Mouse (Mus musculus) heart, postnatal 0 days (tissue): ENCODE results near the gene C1qtnf5. TPM values are rescaled to one million over a fixed set of nuclear protein-coding genes. Genes with fewer than 3 reads are reported as not detected.

Experiments used
- ATAC-seq: fragments of 200-750 bp; cut with Nextera tagmentation; 2 replicates; pipeline ENCODE4 v1.8.0; 2017; ENCODE audit warnings: low read depth, moderate number of reproducible peaks, moderate library complexity; ENCODE audit not compliant: insufficient read depth
- DNase-seq: peaks from one replicate; pipeline ENCODE4 v3.0.0-alpha.2; 2016; ENCODE audit warnings: low spot score
- H3K27ac ChIP-seq: fragments of 300-500 bp; sonication (generic); 2 replicates; pipeline ENCODE4 v1.5.1; 2014; ENCODE audit warnings: low read depth, mild to moderate bottlenecking
- H3K27me3 ChIP-seq: fragments of 300-500 bp; sonication (generic); 2 replicates; pipeline ENCODE4 v1.6.1; 2014; ENCODE audit warnings: low read length, mixed read lengths; ENCODE audit not compliant: control insufficient read depth, insufficient read depth
- H3K36me3 ChIP-seq: fragments of 300-500 bp; sonication (generic); replicated peaks from 2 replicates; pipeline ENCODE4 v1.6.1; 2014; ENCODE audit warnings: low read length, mixed read lengths; ENCODE audit not compliant: control insufficient read depth, insufficient read depth
- H3K4me1 ChIP-seq: fragments of 300-500 bp; sonication (generic); 2 replicates; pipeline ENCODE4 v1.6.1; 2014; ENCODE audit warnings: antibody characterized with exemption; ENCODE audit not compliant: control insufficient read depth, insufficient read depth
- H3K4me2 ChIP-seq: fragments of 300-500 bp; sonication (generic); 2 replicates; pipeline ENCODE4 v1.6.1; 2014; ENCODE audit warnings: low read depth, mild to moderate bottlenecking, low read length, moderate library complexity
- H3K4me3 ChIP-seq: fragments of 300-500 bp; sonication (generic); 2 replicates; pipeline ENCODE4 v1.5.1; 2014; ENCODE audit warnings: low read depth, low read length
- H3K9ac ChIP-seq: fragments of 300-500 bp; sonication (generic); replicated peaks from 2 replicates; pipeline ENCODE4 v1.6.1; 2014; ENCODE audit warnings: low read depth, low read length, mixed read lengths
- H3K9me3 ChIP-seq: fragments of 300-500 bp; sonication (generic); replicated peaks from 2 replicates; pipeline ENCODE4 v1.6.1; 2016; ENCODE audit warnings: low read length; ENCODE audit not compliant: control insufficient read depth
- CTCF ChIP-seq: IDR thresholded peaks from 2 replicates; pipeline ENCODE4 v1.5.1; 2016; ENCODE audit warnings: antibody characterized with exemption, control low read depth, low read depth
- EP300 ChIP-seq: IDR thresholded peaks from 2 replicates; pipeline ENCODE4 v1.6.1; 2016; ENCODE audit warnings: antibody characterized with exemption, low read depth
- WGBS: fragments of 180-500 bp; shearing (Covaris S2); extraction: QIAGEN DNeasy Blood & Tissue Kit; methylation state at CpG from one replicate; pipeline ENCODE4 v1.1.7; 2014; 5-methylcytosine and 5-hydroxymethylcytosine counted together
- polyA plus RNA-seq: library from polyadenylated mRNA; unstranded; fragments of >200 nt; fragmentation: Nextera tagmentation; extraction: Ambion mirVana; gene quantifications from 2 replicates; pipeline ENCODE4 v1.2.1, GENCODE M21; 2015
- total RNA-seq: library from RNA; depleted of rRNA; stranded (reverse); fragments of >200 nt; gene quantifications from 2 replicates; pipeline ENCODE4 v1.2.3, GENCODE M21; 2014; ENCODE audit warnings: low replicate concordance

Gene C1qtnf5
- total and polyA plus RNA-seq, 2 experiments from 2014 or later = 4.1 to 9.0 TPM

DNA sequence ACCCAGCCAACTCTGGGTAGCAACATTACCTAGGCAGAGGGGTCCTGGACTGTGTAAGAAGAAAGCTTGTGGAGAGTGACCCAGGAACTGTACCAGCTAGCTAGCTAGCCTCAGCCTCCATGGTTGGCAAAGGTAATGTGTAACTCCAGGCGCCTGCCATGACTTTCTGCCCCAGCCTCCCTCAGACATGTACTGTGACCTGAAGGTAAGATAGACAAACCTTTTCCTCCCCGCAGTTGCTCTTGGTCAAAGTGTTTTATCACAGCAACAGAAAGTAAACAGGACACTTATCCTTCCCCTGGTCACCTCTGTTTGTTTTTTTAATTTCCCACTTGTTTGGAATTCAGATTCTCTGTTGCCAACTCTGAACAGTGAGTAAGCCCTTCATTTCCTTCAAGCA, 7.4 kb downstream of the C1qtnf5 start:
- DNase-seq (no peak), ATAC-seq (no peak)
- no peak overlapping the region for H3K9ac ChIP-seq
- no peak overlapping the region for H3K27ac ChIP-seq
- H3K36me3 ChIP-seq = no peaks in the 10 kb centered on the region
- H3K27me3 ChIP-seq = no peaks in the 10 kb centered on the region
- H3K9me3 ChIP-seq = no peaks in the 10 kb centered on the region
- TF ChIP-seq CTCF = no peak
- no peak for TF ChIP-seq EP300
- WGBS = 74% methylated on average over 2 of the region's 2 CpGs
- no peak overlapping the region for H3K4me3 ChIP-seq
- H3K4me2 ChIP-seq = no peak overlapping the region
- peaks cover 11% of the 10 kb centered on the region for H3K4me1 ChIP-seq

DNA sequence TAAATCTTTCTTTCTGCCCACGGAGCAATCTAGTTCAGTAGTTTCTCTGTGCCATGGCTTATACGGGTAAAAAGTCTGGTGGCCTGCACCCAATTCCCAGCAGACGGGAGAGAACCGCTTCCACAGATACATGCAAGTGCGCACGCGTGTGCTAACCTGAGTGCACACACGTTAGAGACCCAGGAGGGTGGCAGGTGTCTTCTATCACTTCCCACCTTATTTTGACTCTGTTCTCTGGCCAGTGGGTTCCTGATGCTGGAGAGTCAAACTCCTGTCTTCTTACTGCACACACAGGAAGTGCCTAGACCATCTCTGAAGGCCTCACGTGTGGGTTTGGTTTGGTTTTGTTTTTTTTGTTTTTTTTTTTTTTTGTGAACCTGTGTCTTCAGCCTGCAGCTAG, 8.6 kb downstream of the C1qtnf5 start:
- Histone ChIP-seq H3K9ac (no peak overlapping the region), H3K27me3 (no peaks in the 10 kb centered on the region), H3K36me3 (no peaks in the 10 kb centered on the region), H3K4me3 (no peak overlapping the region), H3K4me2 (no peak overlapping the region), H3K9me3 (no peaks in the 10 kb centered on the region), H3K4me1 (peaks cover under 1% of the 10 kb centered on the region; the same call in 1 of the 2 replicates), H3K27ac (no peak overlapping the region)
- WGBS = 80% methylated on average over 9 of the region's 9 CpGs
- DNase-seq = no peak
- ATAC-seq = no peak
- no peak for TF ChIP-seq CTCF
- no peak for TF ChIP-seq EP300

GRCm38 (mm10) chr9:44116182-44116581, 9.1 kb downstream of the C1qtnf5 start:
- no peak for ATAC-seq
- Histone ChIP-seq H3K9me3 (no peaks in the 10 kb centered on the region), H3K27me3 (no peaks in the 10 kb centered on the region), H3K4me3 (no peak overlapping the region), H3K4me2 (no peak overlapping the region), H3K27ac (no peak overlapping the region), H3K36me3 (no peaks in the 10 kb centered on the region), H3K9ac (no peak overlapping the region), H3K4me1 (no peaks in the 10 kb centered on the region)
- TF ChIP-seq EP300 (no peak), CTCF (no peak)
- no peak for DNase-seq
- WGBS = 89% methylated on average over 4 of the region's 4 CpGs

GRCm38 (mm10) chr9:44119011-44119410, 12.0 kb downstream of the C1qtnf5 start:
- Histone ChIP-seq H3K27me3 (no peaks in the 10 kb centered on the region), H3K4me3 (no peak overlapping the region), H3K4me2 (no peak overlapping the region), H3K9me3 (no peaks in the 10 kb centered on the region), H3K9ac (no peak overlapping the region), H3K4me1 (no peaks in the 10 kb centered on the region), H3K27ac (no peak overlapping the region), H3K36me3 (no peaks in the 10 kb centered on the region)
- WGBS = 56% methylated on average over 5 of the region's 5 CpGs
- no peak for DNase-seq
- ATAC-seq = no peak
- TF ChIP-seq EP300 = no peak
- peak; percentile 46 for TF ChIP-seq CTCF

- no peak for ATAC-seq
- no peak overlapping the region for H3K4me2 ChIP-seq
- H3K27me3 ChIP-seq = no peaks in the 10 kb centered on the region
- 62% methylated on average over 8 of the region's 8 CpGs for WGBS
- no peaks in the 10 kb centered on the region for H3K4me1 ChIP-seq
- no peak for TF ChIP-seq EP300
- no peak for TF ChIP-seq CTCF
- no peak for DNase-seq
- H3K9me3 ChIP-seq = no peaks in the 10 kb centered on the region
- H3K4me3 ChIP-seq = no peak overlapping the region
- H3K36me3 ChIP-seq = no peaks in the 10 kb centered on the region
- no peak overlapping the region for H3K9ac ChIP-seq
- H3K27ac ChIP-seq = no peak overlapping the region
Observed at GRCm38 (mm10) chr9:44119948-44120465, 13.0 kb downstream of the C1qtnf5 start.

GRCm38 (mm10) chr9:44124317-44124716, 17.3 kb downstream of the C1qtnf5 start:
- Histone ChIP-seq H3K27ac (no peak overlapping the region), H3K9ac (no peak overlapping the region), H3K4me2 (no peak overlapping the region), H3K27me3 (no peaks in the 10 kb centered on the region), H3K4me3 (no peak overlapping the region), H3K36me3 (no peaks in the 10 kb centered on the region), H3K9me3 (no peaks in the 10 kb centered on the region), H3K4me1 (peaks cover 3% of the 10 kb centered on the region; the same call in 1 of the 2 replicates)
- 60% methylated on average over 6 of the region's 6 CpGs for WGBS
- ATAC-seq (no peak), DNase-seq (no peak)
- peak; percentile 54 for TF ChIP-seq CTCF
- no peak for TF ChIP-seq EP300
